Mouse (Mus musculus) MEL (cell line): Measurements from ENCODE around the gene Ier2. TPM values are rescaled to one million over a fixed set of nuclear protein-coding genes. Genes with fewer than 3 reads are reported as not detected.

Experiments used
- DNase-seq: peaks from one replicate; pipeline ENCODE4 v3.0.0; 2011; ENCODE audit warnings: low read depth, low spot score
- H3K27ac ChIP-seq: 2 replicates; pipeline ENCODE4 v1.5.1; 2012; ENCODE audit warnings: low read depth, mild to moderate bottlenecking, control low read depth, low read length, moderate library complexity; ENCODE audit not compliant: control insufficient read depth
- H3K27me3 ChIP-seq, 2 experiments: fragments of 150-350 bp in 1 of 2; sonication (generic) in 1 of 2; 2 replicates each; pipeline ENCODE4 v1.6.1; 2012; ENCODE audit warnings: low read length in 2 of 2, mild to moderate bottlenecking in 2 of 2, improper control_type of control experiment in 1 of 2, moderate library complexity in 1 of 2; ENCODE audit not compliant: insufficient read depth in 2 of 2, control insufficient read depth in 1 of 2
- H3K36me3 ChIP-seq, 2 experiments: 2 replicates each; pipeline ENCODE4 v1.6.1; 2012 to 2014; ENCODE audit warnings: low read length in 2 of 2, improper control_type of control experiment in 1 of 2, inconsistent platforms in 1 of 2, mild to moderate bottlenecking in 1 of 2; ENCODE audit not compliant: insufficient read depth in 2 of 2, control insufficient read depth in 1 of 2
- H3K4me1 ChIP-seq, 2 experiments: fragments of 150-350 bp in 1 of 2; sonication (generic) in 1 of 2; 2 replicates each; pipeline ENCODE4 v1.6.1; 2012; ENCODE audit warnings: low read length in 2 of 2, improper control_type of control experiment in 1 of 2, mild to moderate bottlenecking in 1 of 2; ENCODE audit not compliant: insufficient read depth in 2 of 2, control insufficient read depth in 1 of 2
- H3K4me3 ChIP-seq, 2 experiments: fragments of 150-350 bp in 1 of 2; sonication (generic) in 1 of 2; 2 replicates each; pipeline ENCODE4 v1.5.1; 2012; ENCODE audit warnings: low read depth in 2 of 2, low read length in 2 of 2, mild to moderate bottlenecking in 2 of 2, moderate library complexity in 2 of 2, control low read depth in 1 of 2, improper control_type of control experiment in 1 of 2; ENCODE audit not compliant: control insufficient read depth in 1 of 2, insufficient read depth in 1 of 2
- H3K79me2 ChIP-seq: 2 replicates; pipeline ENCODE4 v1.6.1; 2012; ENCODE audit warnings: mild to moderate bottlenecking, low read length, moderate library complexity; ENCODE audit not compliant: control insufficient read depth, poor library complexity, insufficient read depth
- H3K9ac ChIP-seq: 2 replicates; pipeline ENCODE4 v1.6.1; 2012; ENCODE audit warnings: low read depth, mild to moderate bottlenecking, control low read depth, low read length, moderate library complexity; ENCODE audit not compliant: control insufficient read depth, poor library complexity, severe bottlenecking
- H3K9me3 ChIP-seq: fragments of 150-350 bp; sonication (generic); replicated peaks from 2 replicates; pipeline ENCODE4 v1.6.1; 2012; ENCODE audit warnings: mild to moderate bottlenecking, low read length, improper control_type of control experiment, moderate library complexity; ENCODE audit not compliant: insufficient read depth
- CTCF ChIP-seq, 3 experiments: IDR thresholded peaks in 2 of 3; conservative IDR thresholded peaks in 1 of 3; 2 replicates each; pipeline ENCODE4 v1.5.1; 2011 to 2012; ENCODE audit warnings: low read length in 3 of 3, low read depth in 2 of 3, mild to moderate bottlenecking in 2 of 3, improper control_type of control experiment in 1 of 3, inconsistent platforms in 1 of 3, mixed read lengths in 1 of 3, moderate library complexity in 1 of 3; ENCODE audit not compliant: control insufficient read depth in 1 of 3, insufficient read depth in 1 of 3, poor library complexity in 1 of 3, severe bottlenecking in 1 of 3
- E2F4 ChIP-seq: IDR thresholded peaks from 2 replicates; pipeline ENCODE4 v1.6.1; 2011; ENCODE audit warnings: low read depth, low read length, improper control_type of control experiment, borderline replicate concordance
- ELF1 ChIP-seq: IDR thresholded peaks from 2 replicates; pipeline ENCODE4 v1.6.1; 2014; ENCODE audit warnings: low read depth, mild to moderate bottlenecking, inconsistent platforms, low read length, improper control_type of control experiment, moderate library complexity
- GATA1 ChIP-seq: IDR thresholded peaks from 2 replicates; pipeline ENCODE4 v1.6.1; 2011; ENCODE audit warnings: low read depth, low read length, improper control_type of control experiment
- HCFC1 ChIP-seq: IDR thresholded peaks from 2 replicates; pipeline ENCODE4 v1.6.1; 2012; ENCODE audit warnings: low read depth, mild to moderate bottlenecking, inconsistent platforms, low read length, improper control_type of control experiment, moderate library complexity
- MEF2A ChIP-seq: IDR thresholded peaks from 2 replicates; pipeline ENCODE4 v1.6.1; 2014; ENCODE audit warnings: low read depth, mild to moderate bottlenecking, inconsistent platforms, low read length, improper control_type of control experiment; ENCODE audit not compliant: poor library complexity, insufficient replicate concordance, severe bottlenecking; ENCODE audit errors: extremely low read depth
- MXI1 ChIP-seq: IDR thresholded peaks from 2 replicates; pipeline ENCODE4 v1.6.1; 2011; ENCODE audit warnings: mild to moderate bottlenecking, low read depth, low read length, improper control_type of control experiment
- MYC ChIP-seq: IDR thresholded peaks from 2 replicates; pipeline ENCODE4 v1.6.1; 2011; ENCODE audit warnings: low read depth, mild to moderate bottlenecking, low read length, improper control_type of control experiment, moderate library complexity
- NRF1 ChIP-seq: IDR thresholded peaks from 2 replicates; pipeline ENCODE4 v1.6.1; 2014; ENCODE audit warnings: low read depth, mild to moderate bottlenecking, inconsistent platforms, low read length, improper control_type of control experiment, moderate library complexity; ENCODE audit not compliant: poor library complexity, insufficient read depth, severe bottlenecking
- POLR2A ChIP-seq, 2 experiments: IDR thresholded peaks; 2 replicates each; pipeline ENCODE4 v1.6.1; 2011 to 2012; ENCODE audit warnings: low read length in 2 of 2, mild to moderate bottlenecking in 2 of 2, control low read depth in 1 of 2, improper control_type of control experiment in 1 of 2, low read depth in 1 of 2, moderate library complexity in 1 of 2; ENCODE audit not compliant: control insufficient read depth in 1 of 2, insufficient read depth in 1 of 2, poor library complexity in 1 of 2
- POLR2AphosphoS2 ChIP-seq: IDR thresholded peaks from 2 replicates; pipeline ENCODE4 v1.6.1; 2011; ENCODE audit warnings: low read length, improper control_type of control experiment
- TBP ChIP-seq: IDR thresholded peaks from 2 replicates; pipeline ENCODE4 v1.8.0; 2011; ENCODE audit warnings: low read depth, low read length, improper control_type of control experiment
- TCF12 ChIP-seq: IDR thresholded peaks from 2 replicates; pipeline ENCODE4 v1.6.1; 2014; ENCODE audit warnings: low read depth, mild to moderate bottlenecking, inconsistent platforms, low read length, improper control_type of control experiment, moderate library complexity
- USF2 ChIP-seq, 2 experiments: IDR thresholded peaks; 2 replicates each; pipeline ENCODE4 v1.6.1; 2011 to 2012; ENCODE audit warnings: improper control_type of control experiment in 2 of 2, low read length in 2 of 2, borderline replicate concordance in 1 of 2, inconsistent platforms in 1 of 2, low read depth in 1 of 2, mild to moderate bottlenecking in 1 of 2; ENCODE audit not compliant: insufficient read depth in 1 of 2
- ZC3H11A ChIP-seq: IDR thresholded peaks from 2 replicates; pipeline ENCODE4 v1.6.1; 2012; ENCODE audit warnings: low read depth, mild to moderate bottlenecking, inconsistent platforms, low read length, improper control_type of control experiment
- polyA plus RNA-seq, 2 experiments: library from polyadenylated mRNA; stranded (reverse) in 1 of 2; unstranded in 1 of 2; fragments of >175 nt in 1 of 2; fragments of >200 nt in 1 of 2; gene quantifications; 2 replicates each; pipeline versions ENCODE4 v1.2.1 to v1.2.4; 2012; ENCODE audit warnings: low replicate concordance in 2 of 2, low read depth in 1 of 2; ENCODE audit not compliant: insufficient read length in 2 of 2, insufficient read depth in 1 of 2, missing spikeins in 1 of 2
- total RNA-seq: library from RNA; depleted of rRNA; stranded (reverse); fragments of 300-350 nt; gene quantifications from 2 replicates; pipeline ENCODE4 v1.2.3, GENCODE M21; 2012

Gene Ier2
- total and polyA plus RNA-seq, 3 experiments = 22.5 to 258 (median 37.7) TPM

DNA sequence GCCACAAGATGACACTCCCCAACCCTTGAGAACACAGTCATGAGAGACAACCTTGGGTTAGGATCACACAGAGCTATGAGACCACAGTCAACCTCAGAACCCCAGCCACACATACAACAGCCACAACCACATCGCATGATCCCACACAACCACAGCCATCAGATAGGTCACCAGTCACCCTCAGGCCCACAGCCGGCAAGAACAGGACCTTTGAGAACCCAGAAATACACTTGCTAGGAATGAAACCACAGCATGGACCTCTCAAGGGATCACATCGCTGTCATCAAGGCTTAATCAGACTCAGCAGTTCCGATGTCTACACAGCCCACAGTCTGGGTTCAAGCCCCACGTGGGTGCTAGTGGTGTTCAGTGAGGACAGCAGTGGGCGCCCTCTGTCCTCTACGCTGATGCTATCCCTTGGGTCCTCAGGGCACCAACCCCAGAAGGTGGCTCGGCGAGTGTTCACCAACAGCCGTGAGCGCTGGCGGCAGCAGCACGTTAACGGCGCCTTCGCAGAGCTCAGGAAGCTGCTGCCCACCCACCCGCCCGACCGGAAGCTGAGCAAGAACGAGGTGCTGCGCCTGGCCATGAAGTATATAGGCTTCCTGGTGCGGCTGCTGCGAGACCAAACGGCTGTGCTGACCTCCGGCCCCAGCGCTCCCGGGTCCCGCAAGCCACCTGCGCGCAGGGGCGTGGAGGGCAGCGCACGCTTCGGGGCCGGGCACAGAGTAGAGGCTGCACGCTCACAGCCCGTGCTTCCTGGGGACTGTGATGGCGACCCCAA is 41.0 kb upstream of the Ier2 start (continued):
- TF ChIP-seq GATA1 (peak; percentile 78), MYC (0 out of 2 replicates have a peak, but pooled peaks have one; percentile 68), E2F4 (no peak), NRF1 (no peak), MEF2A (no peak), ZC3H11A (no peak)

DNA sequence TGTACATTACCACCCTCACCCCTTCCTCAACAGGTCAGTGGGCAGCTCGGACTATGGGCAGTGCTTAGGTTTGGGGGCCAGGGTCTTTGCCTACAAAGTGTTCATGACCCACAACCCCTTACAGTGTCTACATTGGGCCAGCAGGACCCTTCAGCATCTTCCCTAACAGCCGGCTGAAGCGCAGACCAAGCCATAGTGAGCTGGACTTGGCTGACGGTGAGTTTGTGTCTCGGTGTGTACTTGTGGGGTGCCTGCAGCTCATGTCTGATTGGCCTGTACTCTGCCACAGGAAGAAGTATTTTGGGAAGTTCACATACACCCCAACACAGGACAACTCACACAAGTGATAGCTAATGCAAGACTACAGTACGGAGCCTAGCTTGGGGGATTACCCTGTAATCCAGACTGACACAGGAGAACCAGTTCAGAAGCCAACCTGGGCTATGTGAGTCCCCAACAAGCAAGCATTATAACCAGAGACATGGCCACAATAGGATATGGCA is 40.4 kb upstream of the Ier2 start:
- peak; percentile 80 for DNase-seq
- H3K27ac ChIP-seq = peak overlapping the region; percentile 98
- H3K4me3 ChIP-seq = peak overlapping the region; percentile 83 to 98
- TF ChIP-seq USF2 (IDR thresholded peaks at IDR 0.05; ENCODE audit: borderline replicate concordance in 1 of 2, insufficient read depth in 1 of 2, low read depth in 1 of 2, low read length in 2 of 2) (no peak), ELF1 (no peak), HCFC1 (0 out of 2 replicates have a peak, but pooled peaks have one; percentile 31), POLR2A (IDR thresholded peaks at IDR 0.05; ENCODE audit: control insufficient read depth in 1 of 2, insufficient read depth in 1 of 2, low read depth in 1 of 2, low read length in 2 of 2, poor library complexity in 1 of 2) (peak; percentile 13 to 51; a peak in 2 of 4 replicates), CTCF (IDR thresholded peaks at IDR 0.05 in 2 of 3, conservative IDR thresholded peaks at IDR 0.05 in 1 of 3; ENCODE audit: control insufficient read depth in 1 of 3, insufficient read depth in 1 of 3, low read depth in 2 of 3, low read length in 3 of 3, poor library complexity in 1 of 3, severe bottlenecking in 1 of 3) (no peak), TBP (peak; percentile 6; the same call in 1 of the 2 replicates)
- H3K9ac ChIP-seq = peak overlapping the region; percentile 98
- H3K27me3 ChIP-seq = no peaks in the 10 kb centered on the region
- H3K36me3 ChIP-seq = peaks cover 0 to 15% of the 10 kb centered on the region in 2 experiments; a peak in 2 of 4 replicates
- H3K4me1 ChIP-seq = peaks cover 6 to 24% of the 10 kb centered on the region in 2 experiments
- H3K79me2 ChIP-seq = peaks cover 32% of the 10 kb centered on the region
- no peaks in the 10 kb centered on the region for H3K9me3 ChIP-seq

DNA sequence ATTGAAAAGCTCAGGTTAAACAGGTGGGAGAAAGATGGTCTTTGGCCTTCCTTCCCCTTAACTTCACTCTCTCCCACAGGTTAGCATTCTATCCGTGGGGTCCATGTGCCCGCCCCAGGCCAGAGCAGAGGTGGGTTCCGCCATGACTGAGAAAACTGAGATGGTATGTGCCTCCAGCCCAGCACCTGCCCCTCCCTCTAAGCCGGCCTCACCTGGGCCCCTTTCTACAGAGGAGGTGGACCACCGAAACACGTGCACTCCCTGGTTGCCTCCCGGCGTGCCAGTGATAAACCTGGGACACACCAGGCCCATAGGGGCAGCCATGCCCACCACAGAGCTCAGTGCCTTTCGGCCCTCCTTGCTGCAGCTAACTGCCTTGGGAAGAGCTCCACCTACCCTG is 39.9 kb upstream of the Ier2 start:
- H3K9ac ChIP-seq = peak overlapping the region; percentile 98
- TF ChIP-seq TCF12 (no peak), POLR2A (IDR thresholded peaks at IDR 0.05; ENCODE audit: control insufficient read depth in 1 of 2, insufficient read depth in 1 of 2, low read depth in 1 of 2, low read length in 2 of 2, poor library complexity in 1 of 2) (0 out of 4 replicates have a peak, but pooled peaks of 1 of the 2 experiments have one; percentile 29), POLR2AphosphoS2 (no peak), MXI1 (peak; percentile 23; the same call in 1 of the 2 replicates), HCFC1 (no peak)
- TF ChIP-seq, all 39 proteins: peak for 2
- peak; percentile 52 for DNase-seq
- Histone ChIP-seq H3K27ac (peak overlapping the region; percentile 98), H3K27me3 (no peaks in the 10 kb centered on the region), H3K4me1 (peaks cover 6 to 24% of the 10 kb centered on the region in 2 experiments), H3K9me3 (no peaks in the 10 kb centered on the region), H3K36me3 (peaks cover 0 to 15% of the 10 kb centered on the region in 2 experiments; a peak in 2 of 4 replicates), H3K79me2 (peaks cover 32% of the 10 kb centered on the region), H3K4me3 (peak overlapping the region; percentile 83 to 98)
